Mouse (Mus musculus) liver, embryonic 13.5 days (tissue): ENCODE results near the gene Mylk. TPM values are rescaled to one million over a fixed set of nuclear protein-coding genes. Genes with fewer than 3 reads are reported as not detected.
"Not testable (repeated sequence)": the region's sequence is repeated elsewhere in the genome, so short reads cannot be mapped to it uniquely, and the experiment has no call there.

Source experiments
- ATAC-seq: fragments of 200-750 bp; cut with Nextera tagmentation; 2 replicates; pipeline ENCODE4 v1.8.0; 2017; ENCODE audit warnings: low read depth, mild to moderate bottlenecking, moderate number of reproducible peaks, moderate library complexity
- DNase-seq: peaks from one replicate; pipeline ENCODE4 v3.0.0; 2022
- H3K27ac ChIP-seq: fragments of 300-500 bp; sonication (generic); 2 replicates; pipeline ENCODE4 v1.5.1; 2015; ENCODE audit warnings: moderate library complexity, mild to moderate bottlenecking, inconsistent platforms
- H3K27me3 ChIP-seq: fragments of 300-500 bp; sonication (generic); 2 replicates; pipeline ENCODE4 v1.6.1; 2015; ENCODE audit warnings: mild to moderate bottlenecking, inconsistent platforms
- H3K36me3 ChIP-seq: fragments of 300-500 bp; sonication (generic); 2 replicates; pipeline ENCODE4 v1.6.1; 2015; ENCODE audit warnings: mild to moderate bottlenecking, inconsistent platforms
- H3K4me1 ChIP-seq: fragments of 300-500 bp; sonication (generic); replicated peaks from 2 replicates; pipeline ENCODE4 v1.6.1; 2015; ENCODE audit warnings: inconsistent platforms
- H3K4me2 ChIP-seq: fragments of 300-500 bp; sonication (generic); 2 replicates; pipeline ENCODE4 v1.6.1; 2015; ENCODE audit warnings: inconsistent platforms, mild to moderate bottlenecking, moderate library complexity
- H3K4me3 ChIP-seq: fragments of 300-500 bp; sonication (generic); replicated peaks from 2 replicates; pipeline ENCODE4 v1.5.1; 2015; ENCODE audit warnings: mild to moderate bottlenecking, inconsistent platforms
- H3K9ac ChIP-seq: fragments of 300-500 bp; sonication (generic); 2 replicates; pipeline ENCODE4 v1.6.1; 2015; ENCODE audit warnings: mild to moderate bottlenecking, inconsistent platforms
- H3K9me3 ChIP-seq: fragments of 300-500 bp; sonication (generic); replicated peaks from 2 replicates; pipeline ENCODE4 v1.6.1; 2016; ENCODE audit warnings: inconsistent platforms
- WGBS: fragments of 180-500 bp; shearing (Covaris S2); methylation state at CpG from one replicate; pipeline ENCODE4 v1.1.7; 2015; ENCODE audit not compliant: insufficient replicate concordance; 5-methylcytosine and 5-hydroxymethylcytosine counted together
- polyA plus RNA-seq: library from polyadenylated mRNA; unstranded; fragments of >200 nt; fragmentation: Nextera tagmentation; extraction: Ambion mirVana; gene quantifications from 2 replicates; pipeline ENCODE4 v1.2.1, GENCODE M21; 2015

Gene Mylk
- polyA plus RNA-seq = 4.9 and 5.5 TPM in 2 replicates

DNA sequence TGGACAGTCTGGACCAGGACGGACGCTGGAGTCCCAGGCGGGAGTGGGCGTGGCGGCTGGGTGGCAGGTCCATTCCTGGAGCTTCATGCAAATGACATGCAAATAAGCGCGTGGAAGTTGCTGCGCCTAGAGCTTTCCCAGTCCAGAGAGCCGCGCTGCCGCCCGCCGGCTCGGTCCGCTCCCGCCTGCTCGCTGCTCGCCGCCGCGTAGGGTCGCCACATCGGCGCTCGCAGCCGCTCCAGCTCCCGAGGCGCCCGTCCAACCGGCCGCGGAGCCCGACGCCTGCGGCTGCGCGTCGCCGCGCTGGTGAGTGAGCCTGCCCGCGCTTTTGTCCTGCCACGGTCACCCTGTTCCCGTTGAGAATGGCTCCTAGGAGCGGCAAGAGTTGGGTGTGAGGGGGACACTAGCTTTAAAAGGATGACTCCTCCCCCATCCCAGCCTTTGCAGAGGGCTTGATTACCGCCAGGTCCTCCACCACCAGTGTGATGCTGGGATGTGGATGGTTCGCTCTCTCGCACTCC, at the start of gene Mylk:
Gene Mylk (plus strand): TSS at position 146 of the 521 bp plus-strand sequence.
- ATAC-seq = peak; percentile 82
- peak; percentile 62 for DNase-seq
- H3K27ac ChIP-seq = no peak within 1 kb of the TSS

DNA sequence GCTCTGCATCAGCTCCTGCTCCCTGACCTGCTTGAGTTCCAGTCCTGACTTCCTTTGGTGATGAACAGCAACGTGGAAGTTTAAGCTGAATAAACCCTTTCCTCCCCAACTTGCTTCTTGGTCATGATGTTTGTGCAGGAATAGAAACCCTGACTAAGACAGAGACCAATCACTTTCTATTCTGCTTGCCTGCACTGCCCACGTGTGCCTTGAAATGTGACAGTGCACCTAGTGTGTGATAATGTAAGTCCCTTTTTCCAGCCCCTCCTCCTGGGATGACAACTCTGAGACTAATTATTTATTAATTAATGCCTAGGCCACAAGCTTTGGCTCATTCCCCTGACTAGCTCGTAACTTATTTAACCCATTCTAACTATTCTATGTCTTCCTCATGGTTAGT, 46.3 kb upstream of the Mylk start:
- H3K9ac ChIP-seq, H3K27me3 ChIP-seq, H3K4me2 ChIP-seq, H3K9me3 ChIP-seq, DNase-seq, ATAC-seq, H3K27ac ChIP-seq, H3K4me3 ChIP-seq, H3K4me1 ChIP-seq: not testable (repeated sequence)
- H3K36me3 ChIP-seq = peaks cover 22% of the 10 kb centered on the region
- 48% methylated on average over 3 of the region's 3 CpGs for WGBS

More for the DNA sequence above, at the start of gene Mylk:
- Histone ChIP-seq H3K27me3 (peaks cover 39% of the 10 kb centered on the region), H3K4me2 (peak within 1 kb of the TSS; percentile 60), H3K9ac (no peak within 1 kb of the TSS), H3K4me3 (peak within 1 kb of the TSS; percentile 36), H3K4me1 (peaks cover 7% of the 10 kb centered on the region; the same call in 1 of the 2 replicates), H3K9me3 (no peaks in the 10 kb centered on the region), H3K36me3 (no peaks in the 10 kb centered on the region)
- 1% methylated on average over 48 of the region's 48 CpGs for WGBS

DNA sequence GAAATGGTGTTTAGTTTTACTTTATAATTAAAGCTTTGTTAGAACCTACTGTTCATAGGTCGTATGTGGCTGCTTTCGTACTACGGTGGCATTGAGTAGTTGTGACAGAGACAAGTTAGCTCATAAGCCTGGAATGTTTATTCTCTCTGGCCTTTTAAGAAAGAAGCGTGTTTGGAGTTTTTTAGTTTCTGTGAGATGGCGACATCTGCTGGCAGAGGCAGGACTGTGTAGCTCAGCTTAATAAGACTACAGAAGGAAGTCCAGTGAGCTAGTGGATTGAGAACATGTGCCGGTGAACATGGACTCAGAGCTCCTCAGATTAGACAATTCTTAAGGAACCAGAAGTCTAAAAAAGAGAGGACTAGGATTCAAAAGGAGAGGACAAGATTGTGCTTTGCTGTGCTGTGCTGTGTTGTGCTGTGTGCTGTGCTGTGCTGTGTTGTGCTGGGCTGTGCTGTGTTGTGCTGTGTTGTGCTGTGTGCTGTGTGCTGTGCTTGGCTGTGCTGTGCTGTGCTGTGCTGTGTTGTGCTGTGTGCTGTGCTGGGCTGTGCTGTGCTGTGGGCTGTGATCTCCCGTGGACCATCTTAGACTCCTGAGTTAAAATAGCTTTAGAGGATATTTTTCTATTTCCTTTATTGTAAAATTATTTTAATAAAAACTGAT, 44.7 kb upstream of the Mylk start:
- Histone ChIP-seq H3K4me2 (no peak overlapping the region), H3K9me3 (no peaks in the 10 kb centered on the region), H3K9ac (no peak overlapping the region), H3K27ac (no peak overlapping the region), H3K4me3 (no peak overlapping the region), H3K4me1 (no peaks in the 10 kb centered on the region), H3K36me3 (peaks cover 22% of the 10 kb centered on the region), H3K27me3 (no peaks in the 10 kb centered on the region)
- 29% methylated on average over 7 of the region's 7 CpGs for WGBS
- DNase-seq (peak; percentile 33), ATAC-seq (peak; percentile 53; the same call in 1 of the 2 replicates)

DNA sequence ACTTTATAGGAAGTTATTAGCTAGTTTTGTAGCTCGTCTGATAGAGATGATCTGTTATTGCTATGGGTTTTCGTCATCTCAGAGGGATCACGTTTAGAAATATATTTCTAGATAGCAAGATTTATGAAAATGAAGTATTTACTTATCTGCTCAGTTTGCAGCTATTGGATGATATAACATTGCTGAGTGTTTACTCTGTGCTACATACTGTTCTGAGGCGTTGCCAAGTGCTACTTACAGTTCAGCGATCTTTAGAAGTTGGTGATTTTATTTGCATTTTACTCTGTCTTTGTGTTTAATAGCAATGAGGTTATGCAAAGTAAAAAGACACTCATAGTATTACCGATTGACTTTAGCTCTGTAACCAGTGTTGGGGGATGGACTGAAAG, 44.2 kb upstream of the Mylk start:
- Histone ChIP-seq H3K4me2 (no peak overlapping the region), H3K27ac (no peak overlapping the region), H3K4me1 (no peaks in the 10 kb centered on the region), H3K9ac (no peak overlapping the region), H3K4me3 (no peak overlapping the region), H3K9me3 (no peaks in the 10 kb centered on the region), H3K27me3 (no peaks in the 10 kb centered on the region), H3K36me3 (peaks cover 23% of the 10 kb centered on the region)
- DNase-seq = no peak
- ATAC-seq = no peak
- WGBS = 73% methylated on average over 6 of the region's 6 CpGs

DNA sequence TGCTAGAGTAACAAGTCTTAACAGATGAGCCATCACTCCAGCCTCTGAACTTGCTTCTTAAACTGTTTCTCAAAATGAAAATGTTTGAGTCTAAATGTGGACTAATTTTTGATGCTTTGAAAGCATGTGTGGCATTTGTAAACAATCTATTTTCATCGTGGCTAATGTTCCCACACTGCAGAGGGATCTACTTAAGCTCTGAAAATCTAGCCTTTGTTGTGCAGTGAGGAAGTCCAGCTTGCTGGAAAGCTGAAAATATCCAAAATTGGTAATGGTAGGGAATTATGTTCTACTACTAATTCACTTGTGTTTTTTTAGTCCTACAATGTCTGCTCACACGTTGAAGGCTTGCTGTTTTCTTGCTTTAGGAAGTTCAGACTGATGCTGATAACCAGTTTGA, 39.0 kb upstream of the Mylk start:
- Histone ChIP-seq H3K9ac (no peak overlapping the region), H3K4me3 (no peak overlapping the region), H3K27ac (no peak overlapping the region), H3K9me3 (no peaks in the 10 kb centered on the region), H3K4me2 (no peak overlapping the region), H3K27me3 (no peaks in the 10 kb centered on the region), H3K36me3 (peaks cover 28% of the 10 kb centered on the region), H3K4me1 (no peaks in the 10 kb centered on the region)
- DNase-seq (no peak), ATAC-seq (no peak)
- WGBS = 68% methylated on average over 2 of the region's 2 CpGs

DNA sequence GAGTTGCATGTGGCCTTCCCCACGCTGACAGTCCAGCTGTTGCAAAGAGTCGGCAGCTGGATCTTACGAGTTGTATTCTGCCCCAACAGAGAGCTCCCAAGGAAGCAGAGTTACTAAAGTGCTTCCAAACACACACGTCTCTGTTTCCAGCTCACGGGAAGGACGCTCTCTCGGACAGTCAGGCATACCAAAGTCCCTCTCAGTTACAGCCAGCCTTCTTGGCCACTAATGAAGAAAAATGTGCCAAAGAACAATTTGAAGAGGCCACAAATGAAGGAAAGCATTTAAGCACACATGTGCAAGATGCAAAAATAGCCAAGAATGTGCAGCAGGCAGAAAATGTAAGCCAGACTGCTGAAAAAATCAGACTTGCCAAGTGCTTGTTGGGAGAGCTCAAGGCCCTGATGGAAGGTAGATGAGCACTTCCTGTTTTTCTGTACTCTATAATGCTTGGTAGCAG, 38.5 kb upstream of the Mylk start:
- DNase-seq = no peak
- no peak overlapping the region for H3K4me3 ChIP-seq
- ATAC-seq = no peak
- H3K9ac ChIP-seq = no peak overlapping the region
- H3K4me1 ChIP-seq = no peaks in the 10 kb centered on the region
- H3K36me3 ChIP-seq = peaks cover 25% of the 10 kb centered on the region
- 76% methylated on average over 7 of the region's 7 CpGs for WGBS
- no peak overlapping the region for H3K27ac ChIP-seq
- H3K27me3 ChIP-seq = no peaks in the 10 kb centered on the region
- no peak overlapping the region for H3K4me2 ChIP-seq
- H3K9me3 ChIP-seq = no peaks in the 10 kb centered on the region

DNA sequence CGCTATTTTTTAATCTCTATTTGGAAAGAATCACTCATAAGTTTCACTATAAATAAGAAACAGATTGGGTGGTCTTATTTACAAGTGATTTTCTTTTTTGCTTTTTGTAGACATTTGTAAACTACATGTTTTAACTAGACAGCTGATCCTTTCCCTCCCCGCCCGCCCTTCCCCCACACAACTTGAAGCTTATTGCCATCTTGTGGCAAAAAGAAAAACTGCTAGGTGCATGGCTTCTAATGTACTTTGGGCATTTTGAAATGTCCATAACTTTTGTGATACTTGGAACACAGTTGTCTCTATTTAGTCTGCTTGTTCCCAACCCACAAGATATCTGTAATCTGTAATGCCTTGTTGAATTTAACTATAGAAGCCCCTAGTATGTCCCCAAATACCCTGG, 33.5 kb upstream of the Mylk start:
- Histone ChIP-seq H3K4me2 (no peak overlapping the region), H3K27me3 (no peaks in the 10 kb centered on the region)
- 84% methylated on average over 3 of the region's 3 CpGs for WGBS

DNA sequence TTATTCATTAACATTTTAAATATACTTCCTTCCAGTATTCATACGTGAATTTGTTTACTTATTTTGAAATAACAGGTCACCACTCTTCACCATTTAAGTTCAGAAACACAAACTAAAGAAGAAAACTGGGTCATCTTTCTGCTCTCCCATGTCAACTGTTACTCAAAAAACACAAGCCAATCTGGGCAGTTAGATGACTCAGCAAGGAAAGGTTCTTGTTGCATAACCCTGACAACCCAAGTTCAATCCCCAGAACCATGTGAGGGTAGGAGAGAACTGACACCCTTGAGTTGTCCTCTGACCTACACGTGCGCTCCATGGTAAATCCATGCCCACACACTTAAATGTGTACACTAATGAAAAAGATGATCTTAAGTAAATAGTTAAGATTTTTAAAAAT, 19.9 kb upstream of the Mylk start:
- no peak for DNase-seq
- no peak overlapping the region for H3K4me2 ChIP-seq
- WGBS = 85% methylated on average over 3 of the region's 3 CpGs
- H3K9ac ChIP-seq = no peak overlapping the region
- H3K4me1 ChIP-seq = 0 out of 2 replicates have a peak, but pooled peaks cover 3% of the 10 kb centered on the region
- no peak overlapping the region for H3K27ac ChIP-seq
- no peaks in the 10 kb centered on the region for H3K27me3 ChIP-seq
- H3K4me3 ChIP-seq = no peak overlapping the region
- H3K36me3 ChIP-seq = peaks cover 15% of the 10 kb centered on the region
- ATAC-seq = no peak
- H3K9me3 ChIP-seq = no peaks in the 10 kb centered on the region

More for the DNA sequence above, 33.5 kb upstream of the Mylk start:
- ATAC-seq = no peak
- Histone ChIP-seq H3K27ac (no peak overlapping the region), H3K9me3 (no peaks in the 10 kb centered on the region), H3K36me3 (peaks cover 26% of the 10 kb centered on the region), H3K4me3 (no peak overlapping the region), H3K9ac (no peak overlapping the region), H3K4me1 (no peaks in the 10 kb centered on the region)
- DNase-seq = no peak

DNA sequence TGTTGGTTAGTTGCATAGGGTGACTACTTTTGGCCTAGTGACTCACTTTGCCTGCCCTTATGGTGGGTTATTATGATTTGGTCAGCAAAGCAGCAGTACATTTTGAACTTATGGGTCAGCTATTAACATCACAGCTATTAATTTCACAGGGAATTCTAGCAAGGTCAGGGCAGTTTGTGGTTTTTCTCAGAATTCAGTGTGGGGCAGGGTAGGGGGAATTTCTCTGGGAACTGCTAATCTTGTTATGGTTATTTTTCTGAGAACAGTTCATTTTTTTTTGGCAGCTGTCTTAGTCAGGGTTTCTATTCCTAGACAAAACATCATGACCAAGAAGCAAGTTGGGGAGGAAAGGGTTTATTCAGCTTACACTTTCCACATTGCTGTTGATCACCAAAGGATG, 16.4 kb upstream of the Mylk start:
- H3K9ac ChIP-seq, H3K4me1 ChIP-seq, H3K27ac ChIP-seq, H3K27me3 ChIP-seq, ATAC-seq, H3K36me3 ChIP-seq, H3K4me2 ChIP-seq, H3K4me3 ChIP-seq, H3K9me3 ChIP-seq, DNase-seq: not testable (repeated sequence)

DNA sequence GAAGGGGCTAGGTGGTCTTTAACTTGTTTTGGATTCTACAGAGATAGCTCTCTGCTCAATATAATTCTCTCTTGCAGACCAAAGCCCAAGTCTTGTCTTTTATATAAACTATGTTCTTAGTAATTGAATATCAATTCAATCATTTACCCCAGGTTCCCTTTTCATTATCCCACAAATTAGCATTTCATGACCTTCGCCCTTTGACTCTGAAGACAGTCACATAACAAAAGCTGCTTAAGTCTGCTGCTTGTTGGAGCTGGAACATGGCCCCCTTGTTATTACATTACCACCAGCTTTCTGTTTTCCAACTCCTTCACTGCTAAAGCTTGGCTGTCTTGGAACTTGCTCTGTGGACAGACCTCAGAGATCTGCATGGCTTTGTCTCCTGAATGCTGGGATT, 15.6 kb upstream of the Mylk start:
- WGBS = 47% methylated on average over 1 of the region's 1 CpGs
- no peaks in the 10 kb centered on the region for H3K27me3 ChIP-seq
- no peak overlapping the region for H3K27ac ChIP-seq
- DNase-seq (no peak), ATAC-seq (no peak)
- no peaks in the 10 kb centered on the region for H3K9me3 ChIP-seq
- H3K9ac ChIP-seq = no peak overlapping the region
- H3K4me2 ChIP-seq = no peak overlapping the region
- H3K4me3 ChIP-seq = no peak overlapping the region
- peaks cover 2% of the 10 kb centered on the region; the same call in 1 of the 2 replicates for H3K36me3 ChIP-seq
- H3K4me1 ChIP-seq = 0 out of 2 replicates have a peak, but pooled peaks cover 3% of the 10 kb centered on the region

DNA sequence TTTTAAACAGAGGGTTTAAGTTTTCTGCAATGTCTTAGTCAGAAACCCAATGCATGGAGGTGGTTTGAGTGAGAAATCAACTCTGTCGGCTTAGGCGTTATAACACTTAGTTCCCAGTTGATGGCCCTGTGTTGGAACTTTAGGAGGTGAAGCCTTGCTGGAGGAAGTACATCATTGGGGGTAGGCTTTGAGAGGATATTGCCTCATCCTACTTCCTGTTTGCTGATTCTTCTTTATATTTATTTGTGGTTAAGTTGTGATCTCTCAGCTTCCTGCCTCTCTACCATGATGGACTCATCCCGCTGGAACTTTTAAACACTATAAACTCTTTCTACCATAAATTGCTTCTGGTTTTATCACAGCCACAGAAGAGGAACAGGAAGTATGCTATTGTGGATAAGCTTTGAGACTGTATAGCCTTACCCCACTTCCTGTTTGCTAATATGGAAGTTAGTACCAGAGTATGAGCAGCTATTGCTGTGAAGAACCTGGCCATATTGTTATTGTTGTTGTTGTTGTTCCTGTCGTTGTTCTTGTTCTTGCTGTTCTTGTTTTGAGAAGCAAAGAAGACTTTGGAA, 6.3 kb upstream of the Mylk start:
- no peaks in the 10 kb centered on the region for H3K9me3 ChIP-seq
- no peak overlapping the region for H3K4me2 ChIP-seq
- no peak overlapping the region for H3K4me3 ChIP-seq
- ATAC-seq (no peak), DNase-seq (no peak)
- H3K9ac ChIP-seq = no peak overlapping the region
- H3K36me3 ChIP-seq = no peaks in the 10 kb centered on the region
- H3K4me1 ChIP-seq = no peaks in the 10 kb centered on the region
- H3K27me3 ChIP-seq = peaks cover 6% of the 10 kb centered on the region
- 54% methylated on average over 4 of the region's 4 CpGs for WGBS
- H3K27ac ChIP-seq = no peak overlapping the region

DNA sequence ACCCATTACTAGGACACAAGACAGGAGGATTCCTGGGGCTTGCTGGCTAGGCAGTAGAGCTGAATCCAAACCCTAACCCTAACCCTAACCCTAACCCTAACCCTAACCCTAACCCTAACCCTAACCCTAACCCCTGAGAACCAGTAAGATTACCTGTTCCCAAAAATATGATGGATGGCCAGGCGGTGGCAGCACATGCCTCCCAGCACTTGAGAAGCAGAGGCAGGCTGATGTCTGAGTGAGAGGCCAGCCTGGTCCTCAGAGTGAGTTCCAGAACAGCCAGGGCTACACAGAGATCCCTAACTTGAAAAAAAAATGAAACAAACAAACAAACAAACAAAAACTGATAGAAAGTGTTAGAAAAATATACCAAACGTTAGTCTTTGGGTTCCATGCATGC, 2.1 kb upstream of the Mylk start:
- H3K4me3 ChIP-seq = no peak overlapping the region
- H3K9me3 ChIP-seq = no peaks in the 10 kb centered on the region
- no peak overlapping the region for H3K27ac ChIP-seq
- no peaks in the 10 kb centered on the region for H3K36me3 ChIP-seq
- 24% methylated on average over 2 of the region's 2 CpGs for WGBS
- H3K4me2 ChIP-seq = no peak overlapping the region
- peaks cover 7% of the 10 kb centered on the region; the same call in 1 of the 2 replicates for H3K4me1 ChIP-seq
- DNase-seq (no peak), ATAC-seq (no peak)
- no peak overlapping the region for H3K9ac ChIP-seq
- H3K27me3 ChIP-seq = peaks cover 37% of the 10 kb centered on the region
